Comparison of ENCODE assay signal across 10 mouse cellular contexts in the genomic region with DNA sequence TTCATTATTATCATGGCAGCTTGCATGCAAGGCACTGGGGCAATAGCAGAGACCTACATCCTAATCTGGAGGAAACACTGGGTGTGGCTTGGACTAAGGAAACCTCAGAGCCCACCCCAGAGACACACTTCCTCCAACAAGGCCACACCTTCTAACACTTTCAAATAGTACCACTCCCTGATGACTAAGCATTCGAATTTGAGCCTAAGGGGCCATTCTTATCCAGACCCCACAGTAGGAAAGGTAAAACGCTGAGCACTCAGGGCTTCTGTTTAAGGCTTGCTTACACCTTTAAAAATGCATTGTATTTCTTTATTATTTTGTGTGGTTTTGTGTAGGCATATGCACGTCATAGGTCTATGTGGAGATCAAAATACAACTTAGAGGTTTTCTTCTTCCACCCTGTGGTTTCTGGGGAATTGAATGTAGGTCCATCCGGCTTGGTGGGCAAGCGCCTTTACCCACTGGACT.
A peak's percentile ranks its signal among the peaks of the same experiment; 100 is the strongest.
DNase-seq lines count a peak whose midpoint lies in the region; ATAC-seq and TF ChIP-seq lines count a peak whose summit lies in the region.
"Had no signal": no experiment of that assay in that cellular context is flagged by ENCODE, and none has a peak within 500 bp of the region (broad histone marks: within the 10 kb centered on the region; RNA-seq: fewer than 3 reads in every experiment).

No protein-coding gene starts in this region.

- ATAC-seq in erythroid progenitor cell, adult 5-6 weeks (replicated peaks; ENCODE audit: low FRiP score, poor library complexity, severe bottlenecking) = peak; percentile 75
- no peak for ATAC-seq in hindbrain, embryonic 11.5 days (ENCODE audit: low FRiP score)
- ATAC-seq in midbrain, embryonic 13.5 days = no peak

- H3K4me2 ChIP-seq in hindbrain, embryonic 11.5 days (replicated peaks; ENCODE audit: low read depth, low read length) = no peak overlapping the region
- no peak overlapping the region for H3K4me2 ChIP-seq in midbrain, embryonic 13.5 days (replicated peaks)

- peak overlapping the region; percentile 83 for H3K27ac ChIP-seq in ES-Bruce4 (ENCODE audit: insufficient read depth, low read length)
- H3K27ac ChIP-seq in hindbrain, embryonic 11.5 days (ENCODE audit: low read depth, low read length) = no peak overlapping the region
- no peak overlapping the region for H3K27ac ChIP-seq in midbrain, embryonic 13.5 days
- no peak overlapping the region for H3K27ac ChIP-seq in layer of hippocampus, adult 2 months

- TF ChIP-seq CTCF in ES-Bruce4 (IDR thresholded peaks at IDR 0.05; ENCODE audit: low read depth, low read length) = no peak
- no peak for TF ChIP-seq CTCF in layer of hippocampus, adult 2 months (conservative IDR thresholded peaks at IDR 0.05)

- WGBS in hindbrain, embryonic 11.5 days = 90% methylated on average over 5 of the region's 5 CpGs
- WGBS in midbrain, embryonic 13.5 days = 90% methylated on average over 5 of the region's 5 CpGs

- H3K4me1 ChIP-seq in ES-Bruce4 (ENCODE audit: control insufficient read depth, insufficient read depth, low read length) = no peaks in the 10 kb centered on the region
- H3K4me1 ChIP-seq in hindbrain, embryonic 11.5 days (replicated peaks; ENCODE audit: control insufficient read depth, insufficient read depth, low read length) = no peaks in the 10 kb centered on the region
- no peaks in the 10 kb centered on the region for H3K4me1 ChIP-seq in midbrain, embryonic 13.5 days (replicated peaks)

- TF ChIP-seq POLR2A in ES-Bruce4 (IDR thresholded peaks at IDR 0.05; ENCODE audit: insufficient read depth, low read length) = no peak

- H3K27me3 ChIP-seq in ES-Bruce4 (ENCODE audit: control insufficient read depth, insufficient read depth, low read length, poor library complexity, severe bottlenecking) = no peaks in the 10 kb centered on the region
- no peaks in the 10 kb centered on the region for H3K27me3 ChIP-seq in hindbrain, embryonic 11.5 days (ENCODE audit: control insufficient read depth, insufficient read depth, low read length)
- H3K27me3 ChIP-seq in midbrain, embryonic 13.5 days = no peaks in the 10 kb centered on the region

- DNase-seq in 416B (ENCODE audit: low read depth) = peak; percentile 99
- peak; percentile 76 for DNase-seq in lung, postnatal 36 days
- DNase-seq in cerebellum, adult 18-20 months = no peak
- no peak for DNase-seq in hindbrain, embryonic 11.5 days (ENCODE audit: low spot score)
- no peak for DNase-seq in layer of hippocampus, adult 2 months (ENCODE audit: low spot score in 2 of 2)
- DNase-seq: adrenal gland, postnatal 25 days; kidney, postnatal 4 days had no signal

- 0 out of 2 replicates have a peak, but pooled peaks have one; percentile 22 for TF ChIP-seq EP300 in ES-Bruce4 (IDR thresholded peaks at IDR 0.05; ENCODE audit: insufficient read depth, low read depth, low read length)

- H3K9me3 ChIP-seq in ES-Bruce4 (replicated peaks; ENCODE audit: control insufficient read depth, insufficient read depth, low read length, poor library complexity, severe bottlenecking) = no peaks in the 10 kb centered on the region
- no peaks in the 10 kb centered on the region for H3K9me3 ChIP-seq in hindbrain, embryonic 11.5 days (ENCODE audit: control insufficient read depth, low read length)
- H3K9me3 ChIP-seq in midbrain, embryonic 13.5 days = no peaks in the 10 kb centered on the region

- no peak overlapping the region for H3K4me3 ChIP-seq in ES-Bruce4 (ENCODE audit: low read depth, low read length)
- H3K4me3 ChIP-seq in hindbrain, embryonic 11.5 days (ENCODE audit: low read depth, low read length) = no peak overlapping the region
- no peak overlapping the region for H3K4me3 ChIP-seq in midbrain, embryonic 13.5 days (replicated peaks)
- H3K4me3 ChIP-seq in layer of hippocampus, adult 2 months = no peak overlapping the region

- H3K9ac ChIP-seq in ES-Bruce4 (ENCODE audit: low read depth, poor library complexity, severe bottlenecking) = no peak overlapping the region
- H3K9ac ChIP-seq in hindbrain, embryonic 11.5 days (ENCODE audit: low read depth, low read length) = no peak overlapping the region
- no peak overlapping the region for H3K9ac ChIP-seq in midbrain, embryonic 13.5 days (replicated peaks)

- H3K36me3 ChIP-seq in ES-Bruce4 (ENCODE audit: control insufficient read depth, insufficient read depth, low read length, poor library complexity, severe bottlenecking) = no peaks in the 10 kb centered on the region
- no peaks in the 10 kb centered on the region for H3K36me3 ChIP-seq in hindbrain, embryonic 11.5 days (ENCODE audit: control insufficient read depth, insufficient read depth, low read length)
- H3K36me3 ChIP-seq in midbrain, embryonic 13.5 days = no peaks in the 10 kb centered on the region

Comparison
In these comparisons a context has a peak if more than half of its experiments do, and no peak if none do; other contexts are left out.
1. DNase-seq: peak in 416B (single experiment) and lung, postnatal 36 days (single experiment); none in cerebellum, adult 18-20 months (0 of 2), hindbrain, embryonic 11.5 days (single experiment) and layer of hippocampus, adult 2 months (0 of 2).